Mouse (Mus musculus): ENCODE results near the gene Tcte2. TPM values are rescaled to one million over a fixed set of nuclear protein-coding genes. Genes with fewer than 3 reads are reported as not detected.

Tcte2 gene
- polyA plus RNA-seq, 1 experiment = 1.5 TPM

DNA sequence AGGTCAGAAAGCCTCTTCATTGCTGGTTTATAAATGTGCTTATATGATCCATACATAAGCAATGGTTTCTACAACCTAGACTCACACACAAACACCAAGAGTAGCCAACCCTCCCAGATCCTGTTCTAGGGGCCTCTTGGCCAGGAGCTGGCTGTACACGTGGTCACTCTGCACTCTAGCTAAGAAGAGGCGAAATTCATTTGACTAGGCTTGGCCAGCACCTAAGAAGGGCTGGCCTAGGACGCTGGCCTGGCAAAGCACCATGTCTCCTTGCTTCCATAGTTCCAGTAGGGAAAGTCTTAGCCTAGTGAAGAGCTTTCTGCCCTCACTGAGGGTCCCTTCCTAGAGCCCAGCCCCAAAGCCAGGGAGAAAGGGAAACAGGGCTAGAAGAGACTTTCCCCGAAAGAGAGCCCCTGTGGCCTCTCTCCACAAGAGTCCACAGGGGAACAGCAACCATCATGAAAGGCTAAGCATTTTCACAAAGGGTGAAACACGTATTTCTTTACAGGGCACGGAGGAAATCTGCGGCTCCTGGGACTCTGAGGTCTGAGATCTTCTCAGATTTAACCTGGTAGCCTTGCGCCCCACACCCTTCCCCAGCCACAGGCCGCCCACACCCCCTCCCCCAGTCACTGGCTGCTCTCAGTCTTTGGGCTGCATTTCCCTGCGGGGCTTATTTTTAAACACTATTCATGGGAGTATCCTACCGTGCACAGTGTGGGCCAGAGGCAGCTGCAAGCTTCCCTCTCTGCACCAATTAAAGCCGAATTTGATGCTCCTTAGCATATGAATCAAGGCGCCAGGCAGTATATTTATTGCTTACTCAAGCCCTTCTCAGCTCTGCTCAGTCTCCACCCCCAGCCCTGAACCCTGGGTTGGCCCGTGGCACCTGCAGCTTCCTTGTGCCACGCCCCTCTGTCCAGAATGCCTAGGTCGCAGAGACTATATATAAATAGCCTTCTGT is 93.3 kb downstream of the Tcte2 start:
- WGBS = 21% methylated on average over 16 of the region's 16 CpGs
- DNase-seq (ENCODE audit: low read depth, low spot score) = no peak

DNA sequence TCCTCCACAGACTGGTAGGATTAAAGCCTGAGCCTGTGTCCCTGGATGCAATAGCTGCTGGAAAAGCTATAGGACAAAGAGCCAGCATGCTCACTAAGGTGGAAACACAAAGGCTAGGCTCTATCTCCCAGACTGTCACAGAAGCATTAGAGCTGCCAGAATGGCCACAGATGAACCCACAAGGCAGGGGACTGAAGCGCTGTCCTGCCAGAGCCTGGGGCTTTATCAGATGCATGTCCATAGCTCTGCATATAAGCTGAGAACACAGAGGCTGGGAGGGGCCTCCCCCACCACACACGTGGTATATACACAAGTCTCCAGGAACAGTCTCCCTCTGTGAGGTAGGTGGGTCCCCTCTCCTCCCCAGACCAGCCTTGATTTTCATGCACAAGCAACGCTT is 94.6 kb downstream of the Tcte2 start:
- no peak for DNase-seq (ENCODE audit: low read depth, low spot score)
- WGBS = 82% methylated on average over 3 of the region's 3 CpGs

DNA sequence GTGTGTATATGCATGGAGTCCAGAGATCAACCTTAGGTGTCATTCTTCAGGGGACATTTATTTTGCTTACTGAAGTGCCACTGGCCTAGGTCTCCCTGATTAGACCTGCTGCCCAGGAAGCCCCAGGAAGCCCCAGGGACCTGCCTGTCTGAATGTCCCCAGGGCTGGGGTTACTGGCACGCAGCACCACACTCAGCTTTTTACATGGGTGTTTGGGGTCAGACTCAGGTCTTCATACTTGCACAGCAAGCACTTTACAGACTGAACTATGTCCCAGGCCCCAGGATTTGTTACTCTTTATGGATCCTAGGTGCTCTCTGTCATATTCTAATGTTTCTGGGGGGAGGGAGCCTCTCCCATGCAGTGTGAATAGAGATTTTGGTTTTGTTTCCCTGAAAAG is 95.9 kb downstream of the Tcte2 start:
- 95% methylated on average over 1 of the region's 1 CpGs for WGBS
- DNase-seq (ENCODE audit: low read depth, low spot score) = no peak

DNA sequence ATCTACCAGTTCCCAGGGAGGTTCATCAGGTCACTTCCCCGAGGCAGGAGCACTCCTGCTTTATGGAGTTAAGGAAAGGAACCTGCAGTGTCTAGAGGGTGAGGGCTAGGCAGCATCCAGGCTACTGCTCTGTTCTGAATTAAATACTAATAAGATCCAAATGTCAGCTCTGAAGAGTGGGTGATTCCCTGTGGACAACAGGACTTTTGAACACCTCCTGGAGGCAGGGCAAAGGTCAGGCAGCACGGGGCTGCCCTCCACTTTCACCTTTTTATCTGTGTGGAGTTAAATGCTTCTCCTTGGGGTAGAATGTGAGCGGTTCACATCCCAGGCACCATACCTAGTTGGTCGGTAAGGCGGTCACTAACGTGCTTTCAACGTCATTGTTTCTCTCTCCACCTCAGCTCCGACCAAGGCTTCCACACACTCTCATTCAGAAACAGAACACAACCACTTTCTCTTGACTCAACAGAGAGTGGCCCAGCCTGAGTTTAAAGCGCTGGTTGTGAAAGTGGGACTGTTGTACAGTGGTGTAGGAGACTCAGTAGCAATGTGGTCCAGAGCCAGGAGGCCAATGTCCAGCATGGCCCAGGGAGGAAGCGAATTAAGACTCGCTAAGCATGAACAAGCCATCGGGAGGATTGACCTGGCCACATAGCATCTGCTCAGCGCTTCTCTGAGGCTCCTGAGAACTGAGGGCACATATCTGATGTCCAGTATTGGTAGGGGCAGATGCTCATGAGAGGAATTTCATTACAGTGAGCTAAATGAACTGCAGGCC is 98.0 kb downstream of the Tcte2 start:
- DNase-seq (ENCODE audit: low read depth, low spot score) = no peak
- WGBS = 88% methylated on average over 13 of the region's 13 CpGs

Other genes with a start within 250 kb of the Tcte2 start
- gene Afdn, start 1.3 kb downstream of the Tcte2 start, polyA plus RNA-seq (2012; rRNA removed) = 30.2 and 52.0 TPM in 2 replicates
- not detected in 2 replicates for gene Gm7168, start 186.5 kb upstream of the Tcte2 start, polyA plus RNA-seq (2012; rRNA removed)
- not detected in 2 replicates for gene Gm7356, start 241.9 kb upstream of the Tcte2 start, polyA plus RNA-seq (2012; rRNA removed)

Data from large intestine, adult 2 months (tissue).